Mouse (Mus musculus): ENCODE results near the gene Fam133b.

DNA sequence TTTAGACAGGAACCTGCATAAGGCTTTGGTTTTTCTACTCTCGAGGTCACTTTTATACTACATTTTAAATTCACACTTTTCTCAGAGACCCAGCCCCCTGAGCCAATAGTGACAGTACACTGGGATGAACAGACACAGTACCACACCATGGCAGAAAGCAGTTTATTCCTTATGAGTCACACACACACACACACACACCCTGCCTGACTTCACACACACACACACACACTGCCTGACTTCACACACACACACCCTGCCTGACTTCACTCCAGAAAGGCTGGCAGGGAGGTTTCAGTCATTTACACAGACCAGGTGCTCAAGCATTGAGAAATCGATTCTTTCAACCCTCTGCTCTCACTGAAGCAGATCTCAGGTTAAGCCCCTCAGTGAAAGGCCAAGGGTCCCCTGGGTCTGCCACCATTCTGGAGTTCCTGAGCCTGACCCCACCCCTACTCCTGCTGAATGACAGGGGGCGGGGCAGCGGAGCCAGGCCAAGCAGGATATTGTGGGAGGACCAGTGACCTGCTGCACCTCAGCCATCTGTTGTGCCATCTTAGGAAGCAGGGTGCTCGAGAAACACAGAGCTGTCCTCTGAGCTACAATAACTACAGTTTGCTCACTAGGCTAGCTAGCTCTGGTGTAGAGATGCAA lies 16.5 kb upstream of the Fam133b start:
- TF ChIP-seq CTCF (IDR thresholded peaks at IDR 0.05; ENCODE audit: borderline replicate concordance, insufficient read depth, low read depth, low read length) (no peak), POLR2A (IDR thresholded peaks at IDR 0.05; ENCODE audit: borderline replicate concordance, insufficient read depth, low read length) (no peak)
